Mouse (Mus musculus) spleen, postnatal 4 days (tissue): ENCODE measurements around the gene Cnot4.
"Not testable (repeated sequence)": the region's sequence is repeated elsewhere in the genome, so short reads cannot be mapped to it uniquely, and the experiment has no call there.

Experiments
- DNase-seq, 2 experiments: peaks; one replicate each; pipeline ENCODE4 v3.0.0; 2022; ENCODE audit warnings: low spot score in 2 of 2

Gene Cnot4

GRCm38 (mm10) chr6:35133579-35134488 lies at the start of gene Cnot4:
Gene Cnot4 (minus strand): TSS chr6:35133724.
- DNase-seq, result peak; percentile 98 to 99

- not testable (repeated sequence) for DNase-seq
Measured at GRCm38 (mm10) chr6:35179299-35179698, 45.8 kb upstream of the Cnot4 start.

- DNase-seq, result peak; percentile 45 to 79
Measured at GRCm38 (mm10) chr6:35177650-35178272, 44.2 kb upstream of the Cnot4 start.

- peak; percentile 82 to 90 for DNase-seq
Measured at GRCm38 (mm10) chr6:35176979-35177649, 43.6 kb upstream of the Cnot4 start, which contains the start of gene Nup205. Gene Nup205 (plus strand): TSS chr6:35177421.

GRCm38 (mm10) chr6:35173181-35173580 lies 39.7 kb upstream of the Cnot4 start:
- no peak for DNase-seq

- DNase-seq, result not testable (repeated sequence)
Measured at GRCm38 (mm10) chr6:35172028-35172427, 38.5 kb upstream of the Cnot4 start.

GRCm38 (mm10) chr6:35169250-35169649 lies 35.7 kb upstream of the Cnot4 start:
- DNase-seq, result no peak

GRCm38 (mm10) chr6:35154540-35154939 lies 21.0 kb upstream of the Cnot4 start:
- DNase-seq, result no peak

- no peak for DNase-seq
Measured at GRCm38 (mm10) chr6:35147726-35148422, 14.3 kb upstream of the Cnot4 start.

- no peak for DNase-seq
Measured at GRCm38 (mm10) chr6:35145569-35145968, 12.0 kb upstream of the Cnot4 start.

- no peak for DNase-seq
Measured at GRCm38 (mm10) chr6:35140351-35140750, 6.8 kb upstream of the Cnot4 start.

GRCm38 (mm10) chr6:35134844-35135243 lies 1.3 kb upstream of the Cnot4 start:
- no peak for DNase-seq

GRCm38 (mm10) chr6:35133246-35133578 lies 312 bp downstream of the Cnot4 start:
- no peak for DNase-seq

- peak in 1 of 2 experiments; percentile 16 for DNase-seq
Measured at GRCm38 (mm10) chr6:35132806-35133205, 718 bp downstream of the Cnot4 start.

GRCm38 (mm10) chr6:35122488-35122887 lies 11.0 kb downstream of the Cnot4 start:
- DNase-seq, result no peak

GRCm38 (mm10) chr6:35121925-35122324 lies 11.6 kb downstream of the Cnot4 start:
- no peak for DNase-seq

GRCm38 (mm10) chr6:35102457-35102856 lies 31.1 kb downstream of the Cnot4 start:
- DNase-seq, result no peak

GRCm38 (mm10) chr6:35084927-35085326 lies 48.6 kb downstream of the Cnot4 start:
- DNase-seq, result no peak

GRCm38 (mm10) chr6:35075148-35075547 lies 58.4 kb downstream of the Cnot4 start:
- DNase-seq, result no peak

GRCm38 (mm10) chr6:35071261-35071660 lies 62.3 kb downstream of the Cnot4 start:
- no peak for DNase-seq

- no peak for DNase-seq
Measured at GRCm38 (mm10) chr6:35062446-35062845, 71.1 kb downstream of the Cnot4 start.

- no peak for DNase-seq
Measured at GRCm38 (mm10) chr6:35043127-35043526, 90.4 kb downstream of the Cnot4 start.
